In genomic region chr12:73197363-73197762, GRCm38 (mm10) we compare ENCODE assay signal across 34 mouse cellular contexts.
DNase-seq lines count a peak whose midpoint lies in the region; ATAC-seq lines count a peak whose summit lies in the region.
"Had no signal": no experiment of that assay in that cellular context is flagged by ENCODE, and none has a peak within 500 bp of the region (broad histone marks: within the 10 kb centered on the region; RNA-seq: fewer than 3 reads in every experiment).

No protein-coding gene starts in this region.

- no peak overlapping the region for H3K27ac ChIP-seq in liver, embryonic 13.5 days
- H3K27ac ChIP-seq in hindbrain, embryonic 11.5 days (ENCODE audit: low read depth, low read length), result no peak overlapping the region
- H3K27ac ChIP-seq: embryonic facial prominence, embryonic 13.5 days; forebrain, embryonic 10.5 days; forebrain, embryonic 15.5 days; heart, adult 2 months; heart, embryonic 13.5 days; hindbrain, postnatal 0 days; intestine, embryonic 15.5 days; limb, embryonic 15.5 days; midbrain, embryonic 12.5 days; neural tube, embryonic 15.5 days; stomach, embryonic 15.5 days had no signal

- H3K9ac ChIP-seq in liver, embryonic 13.5 days, result no peak overlapping the region
- H3K9ac ChIP-seq in hindbrain, embryonic 11.5 days (ENCODE audit: low read depth, low read length), result no peak overlapping the region
- H3K9ac ChIP-seq: embryonic facial prominence, embryonic 13.5 days; forebrain, embryonic 15.5 days; heart, embryonic 13.5 days; intestine, embryonic 15.5 days; limb, embryonic 15.5 days; lung, embryonic 14.5 days; midbrain, embryonic 12.5 days; neural tube, embryonic 15.5 days; stomach, embryonic 15.5 days had no signal

- WGBS in liver, embryonic 13.5 days (ENCODE audit: insufficient replicate concordance), result 17% methylated on average over 6 of the region's 6 CpGs
- WGBS in hindbrain, embryonic 11.5 days, result 89% methylated on average over 6 of the region's 6 CpGs

- no peak overlapping the region for H3K4me3 ChIP-seq in liver, embryonic 13.5 days (replicated peaks)
- no peak overlapping the region for H3K4me3 ChIP-seq in hindbrain, embryonic 11.5 days (ENCODE audit: low read depth, low read length)
- H3K4me3 ChIP-seq: embryonic facial prominence, embryonic 13.5 days; forebrain, embryonic 10.5 days; forebrain, embryonic 15.5 days; heart, adult 2 months; heart, embryonic 13.5 days; intestine, embryonic 15.5 days; limb, embryonic 15.5 days; midbrain, embryonic 12.5 days; neural tube, embryonic 15.5 days; stomach, embryonic 15.5 days had no signal

- H3K4me1 ChIP-seq in liver, embryonic 13.5 days (replicated peaks), result peaks cover 17% of the 10 kb centered on the region
- H3K4me1 ChIP-seq in hindbrain, embryonic 11.5 days (replicated peaks; ENCODE audit: control insufficient read depth, insufficient read depth, low read length), result no peaks in the 10 kb centered on the region
- H3K4me1 ChIP-seq: forebrain, embryonic 15.5 days; intestine, embryonic 15.5 days; limb, embryonic 15.5 days; midbrain, embryonic 12.5 days; neural tube, embryonic 15.5 days; stomach, embryonic 15.5 days had no signal

- no peaks in the 10 kb centered on the region for H3K27me3 ChIP-seq in liver, embryonic 13.5 days
- H3K27me3 ChIP-seq in hindbrain, embryonic 11.5 days (ENCODE audit: control insufficient read depth, insufficient read depth, low read length), result no peaks in the 10 kb centered on the region
- H3K27me3 ChIP-seq: embryonic facial prominence, embryonic 13.5 days; forebrain, embryonic 15.5 days; heart, embryonic 13.5 days; intestine, embryonic 15.5 days; limb, embryonic 15.5 days; midbrain, embryonic 12.5 days; neural tube, embryonic 15.5 days; stomach, embryonic 15.5 days had no signal

- DNase-seq in 416B (ENCODE audit: low read depth) (peak; percentile 81), MEL-GATA-1-ER (ENCODE audit: extremely low read depth, low read depth) (peak; percentile 84)
- DNase-seq in liver, embryonic 13.5 days, result no peak
- DNase-seq in gastrocnemius, postnatal 25 days, result no peak
- DNase-seq in hindbrain, embryonic 11.5 days (ENCODE audit: low spot score), result no peak
- DNase-seq in thymus, postnatal 14 days, result no peak
- DNase-seq: adrenal gland, postnatal 10 days; cerebellum, adult 11 months; cerebellum, adult 9-10 months; cerebellum, postnatal 36 days; embryo, embryonic 11 days; gastrocnemius, postnatal 36 days; heart, adult 2 months; heart, postnatal 10 days; kidney, adult 2 months; kidney, postnatal 36 days; layer of hippocampus, postnatal 36 days; left cerebral cortex, postnatal 4 days; lung, embryonic 14.5 days; retina, postnatal 1 day; right cerebral cortex, postnatal 14 days; thymus, postnatal 36 days had no signal

- no peaks in the 10 kb centered on the region for H3K36me3 ChIP-seq in liver, embryonic 13.5 days
- no peaks in the 10 kb centered on the region for H3K36me3 ChIP-seq in hindbrain, embryonic 11.5 days (ENCODE audit: control insufficient read depth, insufficient read depth, low read length)
- H3K36me3 ChIP-seq: forebrain, embryonic 10.5 days; forebrain, embryonic 15.5 days; intestine, embryonic 15.5 days; midbrain, embryonic 12.5 days; stomach, embryonic 15.5 days had no signal

- H3K4me2 ChIP-seq in liver, embryonic 13.5 days, result no peak overlapping the region
- no peak overlapping the region for H3K4me2 ChIP-seq in hindbrain, embryonic 11.5 days (replicated peaks; ENCODE audit: low read depth, low read length)
- H3K4me2 ChIP-seq: embryonic facial prominence, embryonic 13.5 days; forebrain, embryonic 15.5 days; heart, embryonic 13.5 days; intestine, embryonic 15.5 days; limb, embryonic 15.5 days; lung, embryonic 14.5 days; midbrain, embryonic 12.5 days; neural tube, embryonic 15.5 days; stomach, embryonic 15.5 days had no signal

- ATAC-seq in liver, embryonic 13.5 days (ENCODE audit: low read depth), result peak; percentile 74
- ATAC-seq in megakaryocyte-erythroid progenitor cell, adult 5-6 weeks (replicated peaks; ENCODE audit: low FRiP score, low TSS enrichment, poor library complexity, severe bottlenecking), result peak; percentile 80
- no peak for ATAC-seq in hindbrain, embryonic 11.5 days (ENCODE audit: low FRiP score)
- ATAC-seq: CD4-positive, CD25-positive, alpha-beta regulatory T cell, adult 4 months; forebrain, embryonic 15.5 days; hindbrain, postnatal 0 days; intestine, embryonic 15.5 days had no signal

- H3K9me3 ChIP-seq in liver, embryonic 13.5 days (replicated peaks), result no peaks in the 10 kb centered on the region
- H3K9me3 ChIP-seq in hindbrain, embryonic 11.5 days (ENCODE audit: control insufficient read depth, low read length), result no peaks in the 10 kb centered on the region
- H3K9me3 ChIP-seq: embryonic facial prominence, embryonic 13.5 days; forebrain, embryonic 10.5 days; forebrain, embryonic 15.5 days; heart, embryonic 13.5 days; intestine, embryonic 15.5 days; limb, embryonic 15.5 days; midbrain, embryonic 12.5 days; neural tube, embryonic 15.5 days; stomach, embryonic 15.5 days had no signal

Comparison
In these comparisons a context has a peak if more than half of its experiments do, and no peak if none do; other contexts are left out.
1. DNase-seq: peak in 416B (single experiment) and MEL-GATA-1-ER (single experiment); none in liver, embryonic 13.5 days (single experiment), gastrocnemius, postnatal 25 days (single experiment), hindbrain, embryonic 11.5 days (single experiment) and thymus, postnatal 14 days (single experiment).